Mouse (Mus musculus): ENCODE results near the gene Ltk.
"Not testable (repeated sequence)": the region's sequence is repeated elsewhere in the genome, so short reads cannot be mapped to it uniquely, and the experiment has no call there.

Gene Ltk

DNA sequence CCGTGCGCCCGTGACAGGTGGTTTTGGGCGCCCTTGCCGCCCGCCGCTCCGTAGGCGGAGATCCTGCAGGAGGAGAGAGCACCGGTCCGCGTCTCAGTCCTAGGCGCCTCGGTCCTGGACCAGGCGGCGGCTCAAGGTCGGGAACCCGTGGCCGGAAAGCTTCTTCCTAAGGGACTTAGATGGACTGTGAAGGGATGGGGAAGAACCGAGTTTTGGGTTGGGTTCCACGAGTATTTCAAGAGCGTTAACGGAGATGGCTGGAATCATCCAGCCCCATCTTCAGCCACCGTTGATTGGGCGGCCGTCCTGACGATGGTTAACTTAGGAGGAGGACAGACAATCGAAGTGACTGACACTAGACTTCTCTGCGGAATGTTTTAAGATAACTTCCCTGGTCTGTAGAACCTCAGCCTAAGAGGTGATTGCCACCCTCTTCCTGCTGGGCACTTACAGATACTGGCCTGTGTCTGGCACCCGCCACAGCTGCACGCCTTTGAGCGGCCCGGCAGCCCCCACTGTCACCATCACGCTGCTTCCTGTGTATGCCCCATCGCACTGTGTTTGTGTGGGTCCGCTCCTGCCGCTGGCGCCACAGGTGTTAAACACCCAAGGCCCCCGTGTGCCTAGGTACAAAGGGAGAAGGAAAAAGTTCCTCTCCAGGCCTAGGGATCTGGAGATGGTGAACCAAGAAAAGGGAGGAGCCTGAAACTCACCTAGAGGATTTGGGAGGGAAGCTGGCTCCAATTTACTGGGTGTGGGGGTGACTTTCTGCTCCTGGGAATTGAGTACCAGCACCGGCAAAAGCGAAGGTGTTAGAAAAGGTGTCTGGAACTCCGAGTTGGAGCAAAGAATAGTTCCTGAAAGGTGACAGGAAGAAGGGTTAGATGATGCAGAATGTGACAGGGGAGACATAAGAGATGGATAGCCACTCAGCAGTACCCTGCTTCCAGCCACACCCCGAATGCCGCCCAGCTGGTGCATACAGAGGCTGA, 1.1 kb downstream of the Ltk start:
- DNase-seq (ENCODE audit: low read depth), result no peak

- no peak for DNase-seq (ENCODE audit: low read depth)
Observed at GRCm38 (mm10) chr2:119758101-119758843, 2.0 kb downstream of the Ltk start.

- no peak for DNase-seq (ENCODE audit: low read depth)
Observed at GRCm38 (mm10) chr2:119757601-119758100, 2.6 kb downstream of the Ltk start.

GRCm38 (mm10) chr2:119749260-119749659, 11.0 kb downstream of the Ltk start:
- no peak for DNase-seq (ENCODE audit: low read depth)

DNA sequence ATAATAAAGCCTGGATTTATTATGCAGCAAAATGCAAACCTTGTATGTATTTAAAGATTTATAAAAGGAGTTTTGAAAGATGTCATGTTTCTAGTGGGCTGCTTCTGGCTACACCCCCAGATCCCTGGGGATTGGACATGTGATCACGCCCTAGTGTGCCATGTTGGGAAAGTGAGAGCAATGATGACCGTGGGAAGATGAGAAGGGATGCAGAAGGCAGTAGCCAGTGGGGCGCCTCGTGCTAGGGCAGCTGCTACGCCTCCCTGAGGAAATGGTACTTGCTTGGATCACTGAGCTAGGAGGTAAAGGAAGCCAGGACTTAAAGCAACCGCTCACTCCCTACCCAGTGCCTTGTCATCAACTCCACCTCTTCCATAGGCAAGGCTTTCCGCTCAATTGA, 12.7 kb downstream of the Ltk start:
- DNase-seq (ENCODE audit: low read depth), result no peak

GRCm38 (mm10) chr2:119745281-119745680, 14.9 kb downstream of the Ltk start:
- DNase-seq (ENCODE audit: low read depth), result peak; percentile 46

DNA sequence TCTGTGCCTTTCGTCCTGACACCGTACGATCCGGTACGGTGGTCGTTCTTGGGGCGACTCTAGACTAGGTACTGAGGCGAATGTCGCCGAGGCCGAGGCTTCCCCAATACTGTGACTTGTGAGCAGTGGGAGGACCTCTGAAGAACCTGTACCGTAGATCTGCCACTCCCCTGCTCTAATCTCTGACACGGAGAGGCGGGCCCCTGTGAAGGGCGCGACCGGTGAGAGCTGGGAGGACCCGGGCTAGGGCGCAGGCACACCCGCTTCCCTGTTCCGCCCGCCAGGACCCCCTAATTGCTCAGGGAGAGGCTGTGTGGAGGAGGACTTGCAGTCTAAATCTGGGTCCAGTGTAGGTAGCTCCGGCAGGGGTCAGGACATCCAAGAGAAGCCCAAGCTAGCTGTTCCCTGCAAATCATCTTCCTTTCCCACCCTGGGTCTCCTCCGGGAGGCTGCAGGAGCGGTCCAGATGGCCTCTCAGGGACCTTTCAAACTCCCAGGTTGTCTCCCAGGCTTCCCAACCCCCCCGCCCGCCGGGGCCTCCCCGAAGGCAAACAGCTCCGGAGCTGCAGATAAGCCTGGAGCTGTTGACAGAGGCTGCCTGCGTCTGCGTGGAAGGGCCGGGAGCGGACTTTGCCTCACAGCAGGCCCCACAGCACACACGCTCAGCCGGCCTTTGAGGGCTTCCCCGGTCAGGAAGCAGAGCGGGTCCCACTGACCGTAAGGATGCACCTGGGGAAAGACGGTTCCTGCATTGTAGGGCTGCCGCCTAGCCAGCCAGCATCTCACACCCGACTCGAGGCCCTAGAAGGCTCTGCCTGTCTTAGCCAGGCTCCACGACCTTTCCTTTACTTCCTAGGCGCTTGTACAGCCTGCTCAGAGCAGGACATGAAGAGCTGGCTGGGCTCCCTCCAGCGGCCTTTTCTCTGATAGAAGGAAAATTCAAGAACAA, 15.8 kb downstream of the Ltk start:
- DNase-seq (ENCODE audit: low read depth), result no peak

- no peak for DNase-seq (ENCODE audit: low read depth)
Observed at GRCm38 (mm10) chr2:119743808-119744162, 16.4 kb downstream of the Ltk start.

GRCm38 (mm10) chr2:119743176-119743807, 16.9 kb downstream of the Ltk start:
- no peak for DNase-seq (ENCODE audit: low read depth)

DNA sequence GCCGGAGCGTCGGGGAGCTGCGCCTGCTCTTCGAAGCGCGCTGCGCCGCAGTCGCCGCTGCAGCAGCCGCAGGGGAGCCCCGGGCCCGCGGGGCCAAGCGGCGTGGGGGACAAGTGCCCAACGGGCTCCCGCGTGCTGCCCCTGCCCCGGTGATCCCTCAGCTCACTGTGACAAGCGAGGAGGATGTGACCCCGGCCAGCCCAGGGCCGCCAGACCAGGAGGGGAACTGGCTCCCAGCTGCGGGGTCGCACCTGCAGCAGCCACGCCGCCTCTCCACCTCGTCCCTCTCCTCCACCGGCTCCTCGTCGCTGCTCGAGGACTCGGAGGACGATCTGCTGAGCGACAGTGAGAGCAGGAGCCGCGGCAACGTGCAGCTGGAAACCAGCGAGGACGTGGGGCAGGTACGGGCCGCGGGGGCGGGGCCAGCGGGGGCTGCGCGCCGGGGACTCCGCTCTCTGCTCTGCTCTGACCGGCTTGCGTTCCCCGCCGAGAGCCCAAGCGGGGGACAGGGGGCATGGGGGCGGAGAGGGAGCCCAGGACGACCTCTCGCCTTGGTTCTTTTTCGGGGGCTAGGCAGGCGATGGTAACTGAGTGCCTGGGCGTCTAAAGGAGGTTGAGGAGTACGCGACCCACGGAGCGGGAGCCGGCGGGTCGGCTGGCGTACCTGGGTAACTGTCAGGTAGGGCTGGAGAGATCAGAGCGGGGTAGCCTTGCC, 17.6 kb downstream of the Ltk start:
- peak; percentile 8 for DNase-seq (ENCODE audit: low read depth)

DNA sequence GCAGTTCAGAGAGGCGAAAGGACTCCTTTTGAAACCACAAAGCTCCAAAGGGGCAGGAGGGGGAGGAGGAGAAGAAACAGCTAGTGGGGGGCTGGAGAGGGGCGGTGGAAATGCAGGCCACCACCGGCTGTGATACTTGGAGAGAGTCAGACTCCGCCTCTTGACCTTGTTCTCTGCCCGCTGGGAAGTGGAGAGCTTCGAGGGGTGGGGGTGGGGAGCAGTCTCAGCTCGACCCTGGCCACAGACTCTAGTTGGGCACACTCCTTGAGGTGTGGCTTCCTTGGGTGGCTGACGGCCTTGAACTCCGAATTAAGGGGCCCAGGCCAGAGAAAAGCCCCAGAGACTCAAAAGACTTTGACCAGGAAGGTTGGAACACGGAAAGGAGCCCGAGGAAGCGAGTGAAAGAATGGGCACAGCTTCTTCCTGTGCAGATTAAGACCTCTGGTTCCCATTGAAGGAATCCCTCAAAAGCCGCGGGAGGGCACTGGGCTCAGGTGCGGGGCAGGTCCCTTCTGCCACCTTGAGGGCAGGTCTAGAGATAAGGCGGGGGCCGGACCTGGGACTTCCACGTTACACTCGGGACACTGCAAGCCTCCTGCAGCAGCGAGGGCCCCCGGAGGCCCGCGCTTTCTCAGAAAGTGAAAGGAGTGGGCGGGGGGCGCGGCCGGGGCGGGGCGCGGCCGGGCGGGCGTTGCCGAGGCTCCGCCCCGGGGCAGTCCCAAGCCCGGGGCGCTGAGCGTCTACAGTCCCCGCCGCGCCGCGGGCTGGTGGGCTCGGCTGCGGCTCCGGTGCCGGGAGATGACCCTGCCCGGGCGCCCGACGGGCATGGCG, 18.4 kb downstream of the Ltk start, which contains the start of gene Itpka:
Gene Itpka (plus strand): TSS at position 757 of the 831 bp plus-strand sequence.
- DNase-seq (ENCODE audit: low read depth), result peak; percentile 94

- peak; percentile 65 for DNase-seq (ENCODE audit: low read depth)
Observed at GRCm38 (mm10) chr2:119740567-119740966, 19.7 kb downstream of the Ltk start.

DNA sequence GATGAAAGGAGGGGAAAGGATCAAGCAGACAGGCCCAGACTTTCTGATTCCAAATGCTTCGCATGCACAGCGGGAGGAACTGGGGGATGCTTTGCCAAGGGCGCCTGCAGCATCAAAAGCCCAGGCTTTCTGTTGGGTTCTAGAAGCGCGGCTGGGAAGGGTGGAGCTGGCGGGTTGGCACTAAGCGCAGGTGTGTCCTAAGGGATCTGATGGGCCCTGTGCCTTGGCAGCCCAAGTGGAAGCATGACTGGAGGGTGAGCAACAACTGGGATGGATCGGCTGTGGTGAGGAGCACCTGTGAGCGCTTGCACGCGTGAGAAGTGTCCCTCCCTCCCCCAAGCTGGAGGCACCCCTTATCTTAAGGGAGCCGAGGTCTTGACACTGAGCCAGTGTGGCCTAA, 23.1 kb downstream of the Ltk start:
- no peak for DNase-seq (ENCODE audit: low read depth)

DNA sequence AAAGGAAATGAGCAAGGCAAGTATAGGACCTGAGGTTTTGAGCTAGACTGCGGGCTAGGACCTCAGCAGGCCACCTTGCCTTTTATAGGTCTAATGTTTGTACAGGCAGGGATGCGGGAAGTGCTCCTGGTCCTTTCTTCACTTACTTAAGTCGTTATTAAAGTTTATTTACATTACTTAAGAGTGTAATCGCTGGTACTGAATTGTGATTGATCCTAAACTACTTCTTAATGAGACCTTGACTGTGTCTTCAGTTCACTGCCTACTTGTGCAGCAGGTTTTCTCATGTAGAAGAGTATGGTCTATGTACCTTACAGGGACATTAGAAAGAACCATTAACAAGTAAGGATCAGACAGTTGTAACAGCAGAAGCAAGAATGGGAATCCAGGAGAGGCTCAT, 29.5 kb downstream of the Ltk start:
- DNase-seq (ENCODE audit: low read depth), result no peak

DNA sequence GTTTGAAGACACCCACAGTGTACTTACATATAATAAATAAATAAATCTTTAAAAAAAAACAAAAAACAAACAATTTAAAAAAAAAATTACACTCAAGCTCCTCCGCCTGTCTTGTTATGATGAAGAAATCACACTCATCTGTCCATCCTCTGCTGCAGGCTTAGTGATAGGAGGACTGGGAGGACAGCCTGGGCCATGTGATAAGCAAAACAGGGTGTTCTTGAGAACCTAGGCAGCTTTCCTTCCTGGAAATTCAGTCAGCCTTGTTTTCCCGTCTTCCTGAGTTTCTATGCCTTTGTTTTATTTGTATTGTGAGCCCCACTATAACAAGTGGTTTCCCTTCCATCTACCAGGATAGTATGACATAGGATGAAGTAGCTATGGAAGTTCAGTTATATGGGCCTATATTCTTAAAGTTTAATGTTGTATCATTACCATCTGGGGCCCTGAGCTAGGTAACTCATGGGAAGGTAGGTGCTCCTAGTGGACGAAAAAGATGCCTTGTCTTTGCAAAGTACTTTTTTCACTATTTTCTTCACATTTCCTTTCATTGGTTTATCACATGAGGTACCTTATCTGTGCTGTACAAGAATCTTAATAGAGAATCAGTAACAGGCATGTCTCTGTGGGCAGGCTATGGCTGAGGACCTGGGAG, 32.3 kb downstream of the Ltk start:
- DNase-seq (ENCODE audit: low read depth), result no peak

- no peak for DNase-seq (ENCODE audit: low read depth)
Observed at GRCm38 (mm10) chr2:119721070-119721469, 39.2 kb downstream of the Ltk start.

GRCm38 (mm10) chr2:119715868-119716267, 44.4 kb downstream of the Ltk start:
- DNase-seq (ENCODE audit: low read depth), result not testable (repeated sequence)

DNA sequence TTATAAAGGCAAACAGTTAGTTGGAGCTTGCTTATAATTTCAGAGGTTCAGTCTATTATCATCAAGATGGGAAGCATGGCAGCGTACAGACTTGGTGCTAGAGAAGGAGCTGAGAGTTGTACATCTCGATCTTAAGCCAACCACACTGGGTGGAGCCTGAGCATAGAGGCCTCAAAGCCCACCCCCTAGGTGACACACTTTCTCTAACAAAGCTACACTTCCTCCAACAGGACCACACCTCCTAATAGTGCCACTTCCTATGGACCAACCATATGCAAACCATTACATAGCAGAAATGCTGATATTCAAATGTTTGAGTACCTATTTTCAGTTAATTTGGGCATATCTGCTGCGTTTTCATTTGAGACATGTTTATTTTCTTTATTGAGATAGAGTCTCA, 50.2 kb downstream of the Ltk start:
- peak; percentile 34 for DNase-seq (ENCODE audit: low read depth)

- DNase-seq (ENCODE audit: low read depth), result no peak
Observed at GRCm38 (mm10) chr2:119707676-119708075, 52.6 kb downstream of the Ltk start.

Measured in 416B (cell line).